Mouse (Mus musculus): ENCODE measurements around the gene Crabp2.

- TF ChIP-seq CTCF (conservative IDR thresholded peaks at IDR 0.05; ENCODE audit: low read length): no peak
- no peak for TF ChIP-seq NANOG (IDR thresholded peaks at IDR 0.05; ENCODE audit: borderline replicate concordance, low read length)
- no peak for TF ChIP-seq POU5F1 (IDR thresholded peaks at IDR 0.05; ENCODE audit: borderline replicate concordance, low read length)
These were observed 9.6 kb downstream of the Crabp2 start for GRCm38 (mm10) chr3:87958056-87958455.
